Mouse (Mus musculus) limb, embryonic 10.5 days (tissue): ENCODE measurements at regions not wholly inside any gene's neighbourhood (a gene's known extent, or its start where the extent isn't known, plus 50 kb on each side); places are given as distances from the start of the nearest gene placed in this dataset.

ENCODE experiments used
- DNase-seq: peaks from one replicate; pipeline ENCODE4 v3.0.0-alpha.2; 2017; ENCODE audit warnings: low spot score
- H3K27ac ChIP-seq: fragments of 300-500 bp; sonication (generic); 2 replicates; pipeline ENCODE4 v1.5.1; 2016; ENCODE audit warnings: mild to moderate bottlenecking
- H3K27me3 ChIP-seq: fragments of 300-500 bp; sonication (generic); 2 replicates; pipeline ENCODE4 v1.6.1; 2016; ENCODE audit warnings: low read depth, mild to moderate bottlenecking; ENCODE audit not compliant: poor library complexity, severe bottlenecking
- H3K36me3 ChIP-seq: fragments of 300-500 bp; sonication (generic); 2 replicates; pipeline ENCODE4 v1.6.1; 2016; ENCODE audit warnings: mild to moderate bottlenecking, moderate library complexity
- H3K4me1 ChIP-seq: fragments of 300-500 bp; sonication (generic); 2 replicates; pipeline ENCODE4 v1.6.1; 2016
- H3K4me3 ChIP-seq: fragments of 300-500 bp; sonication (generic); 2 replicates; pipeline ENCODE4 v1.5.1; 2016; ENCODE audit warnings: mild to moderate bottlenecking, moderate library complexity
- H3K9me3 ChIP-seq: fragments of 300-500 bp; sonication (generic); replicated peaks from 2 replicates; pipeline ENCODE4 v1.6.1; 2016; ENCODE audit warnings: mild to moderate bottlenecking
- WGBS: fragments of 180-500 bp; shearing (Covaris S2); methylation state at CpG from one replicate; pipeline ENCODE4 v1.1.7; 2016; 5-methylcytosine and 5-hydroxymethylcytosine counted together

GRCm38 (mm10) chr15:51586146-51586545 is 2298.6 kb upstream of the Gm7489 start:
- H3K4me3 ChIP-seq, result no peak overlapping the region
- WGBS, result 93% methylated on average over 5 of the region's 5 CpGs
- no peaks in the 10 kb centered on the region for H3K9me3 ChIP-seq
- DNase-seq, result no peak
- H3K36me3 ChIP-seq, result no peaks in the 10 kb centered on the region
- H3K4me1 ChIP-seq, result peaks cover under 1% of the 10 kb centered on the region; the same call in 1 of the 2 replicates
- H3K27me3 ChIP-seq, result no peaks in the 10 kb centered on the region
- H3K27ac ChIP-seq, result no peak overlapping the region

GRCm38 (mm10) chr15:51591406-51592068 is 2293.2 kb upstream of the Gm7489 start:
- Histone ChIP-seq H3K4me3 (no peak overlapping the region), H3K4me1 (peaks cover 17% of the 10 kb centered on the region), H3K36me3 (no peaks in the 10 kb centered on the region), H3K9me3 (no peaks in the 10 kb centered on the region), H3K27me3 (no peaks in the 10 kb centered on the region), H3K27ac (no peak overlapping the region)
- 70% methylated on average over 17 of the region's 17 CpGs for WGBS
- no peak for DNase-seq

GRCm38 (mm10) chr15:51592069-51592435 is 2292.7 kb upstream of the Gm7489 start:
- no peaks in the 10 kb centered on the region for H3K27me3 ChIP-seq
- WGBS, result 49% methylated on average over 9 of the region's 9 CpGs
- no peaks in the 10 kb centered on the region for H3K9me3 ChIP-seq
- no peak for DNase-seq
- H3K36me3 ChIP-seq, result no peaks in the 10 kb centered on the region
- H3K27ac ChIP-seq, result no peak overlapping the region
- H3K4me1 ChIP-seq, result peaks cover 17% of the 10 kb centered on the region
- no peak overlapping the region for H3K4me3 ChIP-seq

GRCm38 (mm10) chr15:51592511-51593498 is 2291.9 kb upstream of the Gm7489 start:
- Histone ChIP-seq H3K9me3 (no peaks in the 10 kb centered on the region), H3K27ac (no peak overlapping the region), H3K4me3 (no peak overlapping the region), H3K36me3 (no peaks in the 10 kb centered on the region), H3K27me3 (no peaks in the 10 kb centered on the region), H3K4me1 (peaks cover 17% of the 10 kb centered on the region)
- no peak for DNase-seq
- WGBS, result 77% methylated on average over 13 of the region's 13 CpGs

GRCm38 (mm10) chr15:51594060-51594459 is 2290.6 kb upstream of the Gm7489 start:
- Histone ChIP-seq H3K27me3 (no peaks in the 10 kb centered on the region), H3K36me3 (no peaks in the 10 kb centered on the region), H3K4me1 (peaks cover 17% of the 10 kb centered on the region), H3K9me3 (no peaks in the 10 kb centered on the region), H3K27ac (no peak overlapping the region), H3K4me3 (no peak overlapping the region)
- 53% methylated on average over 5 of the region's 5 CpGs for whole genome bisulfite sequencing
- DNase-seq, result no peak

- no peaks in the 10 kb centered on the region for H3K36me3 ChIP-seq
- H3K4me3 ChIP-seq, result no peak overlapping the region
- H3K27ac ChIP-seq, result no peak overlapping the region
- no peaks in the 10 kb centered on the region for H3K27me3 ChIP-seq
- 75% methylated on average over 1 of the region's 1 CpGs for WGBS
- no peaks in the 10 kb centered on the region for H3K9me3 ChIP-seq
- H3K4me1 ChIP-seq, result peaks cover 17% of the 10 kb centered on the region
- no peak for DNase-seq
Observed at GRCm38 (mm10) chr15:51595655-51596054, 2289.1 kb upstream of the Gm7489 start.

- Histone ChIP-seq H3K36me3 (no peaks in the 10 kb centered on the region), H3K27me3 (no peaks in the 10 kb centered on the region), H3K4me3 (no peak overlapping the region), H3K27ac (no peak overlapping the region), H3K4me1 (no peaks in the 10 kb centered on the region; the same call in 1 of the 2 replicates), H3K9me3 (no peaks in the 10 kb centered on the region)
- no peak for DNase-seq
- WGBS, result 83% methylated on average over 3 of the region's 3 CpGs
Observed at GRCm38 (mm10) chr15:51597841-51598240, 2286.9 kb upstream of the Gm7489 start.

- H3K27ac ChIP-seq, result no peak overlapping the region
- no peak for DNase-seq
- H3K27me3 ChIP-seq, result no peaks in the 10 kb centered on the region
- H3K4me3 ChIP-seq, result no peak overlapping the region
- 68% methylated on average over 10 of the region's 10 CpGs for WGBS
- H3K9me3 ChIP-seq, result no peaks in the 10 kb centered on the region
- no peaks in the 10 kb centered on the region for H3K4me1 ChIP-seq
- H3K36me3 ChIP-seq, result no peaks in the 10 kb centered on the region
Observed at GRCm38 (mm10) chr15:51601128-51601855, 2283.4 kb upstream of the Gm7489 start.

- Histone ChIP-seq H3K4me3 (no peak overlapping the region), H3K36me3 (no peaks in the 10 kb centered on the region), H3K9me3 (no peaks in the 10 kb centered on the region), H3K4me1 (peaks cover 10% of the 10 kb centered on the region; the same call in 1 of the 2 replicates), H3K27me3 (no peaks in the 10 kb centered on the region), H3K27ac (no peak overlapping the region)
- no peak for DNase-seq
- WGBS, result 96% methylated on average over 6 of the region's 6 CpGs
Observed at GRCm38 (mm10) chr15:51621455-51621854, 2263.3 kb upstream of the Gm7489 start.

GRCm38 (mm10) chr15:51627463-51627862 is 2257.2 kb upstream of the Gm7489 start:
- WGBS, result 92% methylated on average over 5 of the region's 5 CpGs
- Histone ChIP-seq H3K9me3 (no peaks in the 10 kb centered on the region), H3K27ac (peak overlapping the region; percentile 78; the same call in 1 of the 2 replicates), H3K36me3 (no peaks in the 10 kb centered on the region), H3K4me3 (no peak overlapping the region), H3K4me1 (peaks cover 25% of the 10 kb centered on the region), H3K27me3 (no peaks in the 10 kb centered on the region)
- no peak for DNase-seq

GRCm38 (mm10) chr15:51628518-51628917 is 2256.2 kb upstream of the Gm7489 start:
- no peaks in the 10 kb centered on the region for H3K27me3 ChIP-seq
- 58% methylated on average over 4 of the region's 4 CpGs for WGBS
- peak overlapping the region; percentile 78 for H3K27ac ChIP-seq
- H3K36me3 ChIP-seq, result no peaks in the 10 kb centered on the region
- no peak overlapping the region for H3K4me3 ChIP-seq
- DNase-seq, result peak; percentile 58
- peaks cover 21% of the 10 kb centered on the region for H3K4me1 ChIP-seq
- no peaks in the 10 kb centered on the region for H3K9me3 ChIP-seq

- H3K27me3 ChIP-seq, result no peaks in the 10 kb centered on the region
- no peaks in the 10 kb centered on the region for H3K9me3 ChIP-seq
- peaks cover 22% of the 10 kb centered on the region for H3K4me1 ChIP-seq
- no peak overlapping the region for H3K27ac ChIP-seq
- 82% methylated on average over 10 of the region's 10 CpGs for WGBS
- H3K4me3 ChIP-seq, result no peak overlapping the region
- no peaks in the 10 kb centered on the region for H3K36me3 ChIP-seq
- DNase-seq, result no peak
Observed at GRCm38 (mm10) chr15:51631881-51632280, 2252.8 kb upstream of the Gm7489 start.
